32 mouse cellular contexts compared by ENCODE assay signal in the genomic region with DNA sequence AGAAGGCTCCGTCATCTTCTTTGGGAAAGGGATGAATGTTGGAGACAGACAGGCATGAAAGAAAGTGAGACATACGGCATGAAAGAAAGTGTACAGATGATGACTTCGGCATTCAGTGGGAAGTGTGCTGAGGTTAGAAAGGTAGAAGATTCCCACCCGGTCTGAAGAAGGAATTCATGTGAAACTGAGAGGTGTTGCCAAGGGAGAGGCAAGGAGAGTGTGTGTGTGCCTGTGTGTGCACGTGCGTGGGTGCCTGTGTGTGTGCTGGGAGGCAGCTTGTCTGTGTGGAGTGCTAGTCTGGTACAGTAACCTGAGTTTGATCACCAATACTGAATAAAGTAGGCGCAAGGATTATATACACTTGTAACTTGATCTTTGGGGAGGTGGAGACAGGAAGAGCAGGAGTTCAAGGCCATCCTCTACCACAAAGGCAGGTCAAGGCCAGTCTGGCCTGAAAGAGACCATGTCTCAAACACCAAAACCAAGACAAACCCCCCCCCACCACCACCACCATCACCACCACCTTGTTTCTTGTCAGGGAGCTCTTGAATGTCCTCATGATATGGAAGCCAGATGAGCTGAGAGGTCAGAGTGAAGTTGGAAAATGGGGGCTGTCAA. TPM values are rescaled to one million over a fixed set of nuclear protein-coding genes. Genes with fewer than 3 reads are reported as not detected.
"Had no signal": no experiment of that assay in that cellular context is flagged by ENCODE, and none has a peak within 500 bp of the region (broad histone marks: within the 10 kb centered on the region; RNA-seq: fewer than 3 reads in every experiment).

No protein-coding gene starts in this region.

- H3K36me3 ChIP-seq: hindbrain, embryonic 10.5 days; hindbrain, embryonic 12.5 days; intestine, embryonic 15.5 days; limb, embryonic 13.5 days; limb, embryonic 15.5 days; liver, embryonic 12.5 days had no signal

- H3K4me3 ChIP-seq: heart, adult 2 months; hindbrain, embryonic 10.5 days; hindbrain, embryonic 12.5 days; intestine, embryonic 15.5 days; layer of hippocampus, adult 2 months; left cerebral cortex, adult 2 months; limb, embryonic 13.5 days; limb, embryonic 15.5 days; liver, embryonic 12.5 days had no signal

- DNase-seq: gastrocnemius, postnatal 14 days; gastrocnemius, postnatal 36 days; heart, adult 11 months; heart, adult 2 months; heart, postnatal 10 days; heart, postnatal 4 days; kidney, adult 18-20 months; kidney, adult 8-10 months; kidney, postnatal 10 days; kidney, postnatal 25 days had no signal

- H3K4me2 ChIP-seq: heart, embryonic 11.5 days; hindbrain, embryonic 12.5 days; hindbrain, embryonic 14.5 days; intestine, embryonic 15.5 days; limb, embryonic 13.5 days; limb, embryonic 15.5 days; liver, embryonic 12.5 days had no signal

- H3K27ac ChIP-seq: heart, adult 2 months; hindbrain, embryonic 10.5 days; hindbrain, embryonic 12.5 days; hindbrain, embryonic 14.5 days; intestine, embryonic 15.5 days; layer of hippocampus, adult 2 months; left cerebral cortex, adult 2 months; limb, embryonic 13.5 days; limb, embryonic 15.5 days; liver, embryonic 12.5 days; liver, embryonic 14.5 days had no signal

- H3K9ac ChIP-seq: hindbrain, embryonic 12.5 days; hindbrain, embryonic 14.5 days; intestine, embryonic 15.5 days; limb, embryonic 13.5 days; limb, embryonic 15.5 days; liver, embryonic 12.5 days; liver, embryonic 14.5 days had no signal

- H3K9me3 ChIP-seq: hindbrain, embryonic 10.5 days; intestine, embryonic 15.5 days; limb, embryonic 13.5 days; limb, embryonic 15.5 days; liver, embryonic 12.5 days had no signal

- H3K4me1 ChIP-seq: intestine, embryonic 15.5 days; limb, embryonic 13.5 days; limb, embryonic 15.5 days; liver, embryonic 12.5 days had no signal

- ATAC-seq: hindbrain, embryonic 16.5 days; inflammation-experienced regulatory T-cells, adult 6 months; intestine, embryonic 15.5 days; intestine, postnatal 0 days; liver, embryonic 12.5 days had no signal

RNA-seq across cellular contexts. Expression of a gene that starts 15.3 kb away (rescaled TPM):
- total RNA-seq: gastrocnemius, adult 18-20 months; gastrocnemius, adult 8-10 months; gastrocnemius, postnatal 36 days; heart, adult 2 months; heart, postnatal 10 days; heart, postnatal 4 days; liver, adult 2 months had no signal
- polyA plus RNA-seq: gonadal fat pad, adult 2 months; heart, adult 2 months; heart, embryonic 14.5 days; hindbrain, embryonic 10.5 days; inflammation-experienced regulatory T-cells, adult 6 months; intestine, postnatal 0 days; kidney, embryonic 14.5 days; large intestine, adult 2 months; limb, embryonic 11.5 days; limb, embryonic 13.5 days; liver, adult 2 months; liver, embryonic 12.5 days; liver, embryonic 14.5 days had no signal

RNA-seq across cellular contexts. Expression of a gene that starts 43.8 kb away (rescaled TPM):
- polyA plus RNA-seq: inflammation-experienced regulatory T-cells, adult 6 months had no signal
